Mouse (Mus musculus) spleen, adult 12 weeks (tissue): ENCODE data around the gene Ltb4r1.

Experiments used
- DNase-seq: peaks from one replicate; pipeline ENCODE4 v3.0.0; 2022; ENCODE audit warnings: low spot score

The Ltb4r1 gene

DNA sequence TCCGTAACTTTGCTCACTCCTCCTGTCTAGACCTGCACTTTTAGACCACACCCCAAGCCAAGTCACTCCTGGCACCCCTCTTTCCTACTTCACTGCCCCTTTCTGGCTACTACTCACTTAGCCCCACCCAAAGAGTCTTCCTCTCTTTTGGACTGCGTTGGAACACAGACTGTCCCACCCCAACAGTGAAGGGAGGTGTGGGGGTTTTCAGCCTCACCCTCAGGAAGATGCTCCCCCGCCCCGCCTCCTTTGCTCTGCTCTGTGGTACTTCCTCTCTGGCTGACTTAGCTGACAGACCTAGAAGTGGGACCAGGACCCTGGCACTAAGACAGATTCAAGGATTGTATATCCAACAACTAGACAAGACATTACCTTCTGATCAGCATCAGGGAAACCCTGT, at the start of gene Ltb4r1:
Gene Ltb4r1 (plus strand): TSS at position 267 of the 400 bp plus-strand sequence.
- no peak for DNase-seq

DNA sequence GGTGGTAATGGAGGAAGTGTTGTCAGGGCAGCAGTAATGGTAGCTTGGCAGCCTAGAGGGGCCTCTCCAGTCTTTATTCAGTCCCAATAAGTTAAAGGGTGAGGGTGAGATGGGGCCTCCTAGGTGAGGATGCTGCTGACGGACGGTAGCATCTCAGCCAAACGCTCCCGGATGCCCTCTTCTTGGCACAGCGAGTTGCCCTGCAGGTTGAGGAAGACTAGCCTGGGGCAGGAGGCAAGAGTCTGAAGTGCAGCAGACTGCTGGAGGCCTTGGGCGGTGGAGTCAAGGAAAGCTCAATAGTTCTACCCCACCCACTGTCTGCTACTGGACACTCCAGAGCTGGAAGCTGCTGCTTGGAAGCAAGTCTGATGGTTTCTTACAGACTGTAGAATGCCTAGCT, 49.5 kb upstream of the Ltb4r1 start:
- no peak for DNase-seq

DNA sequence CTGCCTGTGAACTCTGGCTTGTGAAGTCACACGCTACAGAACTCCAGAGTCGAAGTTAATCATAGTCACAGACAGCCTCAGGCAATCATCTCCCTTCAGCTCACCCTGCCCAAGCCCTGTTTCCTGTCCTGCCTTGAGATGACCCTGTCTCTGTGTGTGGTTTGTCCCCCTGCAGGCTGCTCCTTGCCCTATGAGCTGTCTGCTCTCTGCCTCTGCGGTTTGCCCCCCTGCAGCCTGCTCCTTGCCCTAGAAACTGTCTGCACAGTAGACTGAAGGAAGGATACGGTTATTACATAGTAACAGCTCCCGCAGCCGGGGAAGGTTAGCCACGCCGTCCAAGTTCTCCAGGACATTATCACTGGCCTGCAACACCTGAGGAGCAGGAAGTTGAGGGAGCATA, 48.9 kb upstream of the Ltb4r1 start:
- no peak for DNase-seq

DNA sequence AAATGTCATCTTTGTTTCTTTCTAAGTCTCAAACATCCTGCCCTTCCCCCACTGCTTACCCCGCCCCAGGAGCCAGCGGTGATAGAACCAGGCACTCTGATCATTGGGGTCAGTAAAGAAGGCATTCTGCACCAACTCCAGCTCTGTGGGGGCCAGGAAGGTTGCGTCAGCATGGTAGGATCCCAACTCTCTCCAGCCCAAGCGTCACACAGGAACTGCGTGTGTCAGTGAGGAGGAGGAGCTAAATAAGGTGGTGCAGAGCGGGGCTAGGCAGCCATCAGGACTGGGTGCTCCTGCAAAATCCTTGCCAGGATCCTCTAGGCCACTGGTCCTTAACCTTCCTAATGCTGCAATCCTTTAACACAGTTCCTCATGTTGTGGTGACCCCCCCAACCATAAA, 46.0 kb upstream of the Ltb4r1 start:
- no peak for DNase-seq

DNA sequence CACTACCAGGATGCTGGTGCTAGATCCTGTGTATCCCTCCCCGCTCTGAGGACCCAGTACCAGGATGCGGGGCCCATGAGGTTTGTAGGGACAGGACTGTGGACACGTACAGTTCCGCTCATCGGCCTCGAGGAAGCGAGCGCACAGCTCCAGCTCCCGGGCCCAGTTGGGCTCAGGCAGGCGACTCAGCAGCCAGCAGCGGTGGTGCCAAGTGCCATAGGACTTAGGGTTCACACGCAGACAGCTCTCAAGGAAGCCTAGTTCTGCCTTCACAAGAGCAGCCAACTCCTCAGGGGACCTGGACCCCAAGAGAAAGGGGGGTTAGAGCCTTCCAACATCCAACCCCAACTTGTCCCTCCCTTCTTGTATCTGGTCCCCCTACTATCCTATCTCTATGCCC, 45.1 kb upstream of the Ltb4r1 start:
- no peak for DNase-seq

DNA sequence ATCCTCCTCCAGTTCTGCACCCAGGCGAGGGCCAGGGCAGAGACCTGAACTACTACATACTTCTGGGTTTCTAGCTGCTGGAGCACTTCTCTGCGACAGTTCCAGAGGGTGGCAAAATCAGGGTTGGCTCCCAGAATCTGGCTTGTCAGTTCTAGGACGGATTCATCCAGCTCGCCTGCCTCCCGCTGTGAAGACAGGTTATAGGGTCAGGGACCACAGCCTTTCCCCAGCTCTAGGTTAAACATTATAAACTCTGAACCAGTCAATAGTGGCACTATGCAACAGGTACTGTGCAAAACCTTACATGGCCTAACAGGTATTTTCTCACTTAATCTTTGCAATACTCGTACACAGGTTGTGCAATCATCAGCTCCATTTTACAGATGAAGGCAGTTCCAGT, 44.7 kb upstream of the Ltb4r1 start:
- DNase-seq: no peak

DNA sequence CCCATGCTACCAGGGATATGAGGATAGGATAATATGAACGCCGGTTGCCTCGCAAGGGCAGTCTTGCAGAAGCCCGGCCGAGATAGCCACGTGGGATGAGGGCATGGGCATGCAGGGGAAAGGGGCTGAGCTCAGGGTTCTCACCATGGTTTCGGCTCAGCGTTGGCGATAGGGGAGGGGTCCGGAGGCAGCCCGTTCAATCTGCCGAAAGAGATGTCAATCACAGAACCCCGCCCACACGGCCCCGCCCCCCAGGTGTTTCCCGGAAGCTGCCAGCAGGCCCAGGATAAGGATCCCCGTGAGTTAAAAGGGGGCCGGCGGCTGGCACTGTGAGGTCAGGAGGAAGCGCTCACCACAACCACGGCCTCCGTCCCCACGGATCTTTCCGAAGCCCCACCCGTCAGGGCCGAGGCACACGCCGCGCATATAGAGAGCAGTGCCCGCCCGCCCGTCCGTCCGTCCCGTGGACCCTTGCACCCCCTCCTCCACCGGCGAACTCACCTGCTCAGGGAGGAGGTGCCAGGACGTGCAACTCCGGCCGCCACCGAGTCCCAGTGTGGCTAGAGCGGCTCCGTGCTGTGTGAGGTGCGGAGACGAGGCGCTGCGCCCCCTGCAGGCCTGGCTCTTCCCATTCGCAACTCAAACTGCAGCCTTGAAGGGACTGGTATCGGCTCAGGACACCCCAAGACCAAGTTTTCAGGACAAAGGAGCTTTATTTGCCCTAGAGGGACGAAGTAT, 43.9 kb upstream of the Ltb4r1 start, which contains the start of gene Rabggta:
Gene Rabggta (minus strand): TSS at position 564 of the 738 bp plus-strand sequence.
- peak; percentile 91 for DNase-seq

DNA sequence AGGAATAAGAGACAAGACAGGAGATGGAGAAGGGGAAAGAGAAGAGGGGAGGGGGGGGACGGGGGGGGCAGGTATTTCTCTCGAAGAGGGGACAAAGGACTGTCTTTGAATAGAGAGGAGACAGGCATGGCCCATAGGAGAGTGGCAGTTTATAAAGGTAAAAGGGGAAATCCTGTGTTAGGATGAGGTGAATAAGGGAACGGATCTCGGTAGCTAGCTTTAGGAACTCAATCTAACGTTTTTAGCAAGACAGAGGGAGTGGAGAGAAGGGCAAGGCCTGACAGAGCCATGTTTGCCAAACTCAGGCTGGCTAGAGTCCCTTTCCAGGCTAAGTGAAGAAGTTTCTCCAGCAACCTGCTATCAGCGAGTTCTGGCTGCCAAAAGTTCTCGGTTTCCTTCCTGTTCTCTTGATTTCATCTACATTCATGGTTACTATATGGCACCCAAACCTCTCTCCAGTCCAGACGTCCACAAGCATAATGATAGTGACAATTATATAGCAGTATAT, 43.3 kb upstream of the Ltb4r1 start:
- DNase-seq: no peak

DNA sequence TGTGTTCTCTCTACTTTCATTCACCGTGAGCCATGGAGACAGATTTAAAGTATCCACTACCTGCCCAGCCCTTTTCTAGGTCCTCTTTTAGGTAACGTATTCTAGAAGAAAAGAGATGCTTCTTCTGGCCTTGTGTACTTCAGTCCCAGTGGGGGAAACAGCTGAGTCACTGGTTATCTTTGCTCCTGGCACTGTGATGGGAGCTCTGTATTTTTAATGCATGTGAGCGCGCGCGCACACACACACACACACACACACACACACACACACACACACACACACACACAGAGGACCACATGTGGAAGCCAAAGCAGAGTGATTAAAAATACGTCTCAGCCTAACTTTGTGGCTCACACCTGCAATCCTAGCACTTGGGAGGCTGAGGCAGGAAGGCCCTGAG, 42.3 kb upstream of the Ltb4r1 start:
- DNase-seq: no peak

DNA sequence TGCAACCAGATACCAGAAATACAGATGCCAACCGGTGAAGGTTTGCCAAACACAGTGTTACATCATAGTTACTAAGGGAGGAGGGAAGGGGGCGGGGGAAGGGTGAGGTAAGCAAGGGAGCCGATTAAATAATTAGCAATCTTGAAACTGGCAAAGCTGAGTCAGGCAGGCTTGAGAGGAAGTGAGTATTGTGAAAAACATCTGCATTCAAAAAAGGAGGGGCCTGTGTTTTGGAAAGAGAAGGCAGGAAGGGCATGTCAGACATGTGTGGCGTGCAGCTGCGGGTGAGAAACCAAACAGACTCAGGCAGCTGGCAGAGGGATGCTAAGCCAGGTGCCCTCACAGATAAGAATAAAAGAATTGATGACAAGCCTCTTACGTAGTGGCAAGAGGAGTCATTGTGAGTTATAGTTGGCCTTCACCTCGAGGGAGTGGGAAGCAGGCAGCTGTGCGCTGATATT, 41.3 kb upstream of the Ltb4r1 start:
- DNase-seq: peak; percentile 36

DNA sequence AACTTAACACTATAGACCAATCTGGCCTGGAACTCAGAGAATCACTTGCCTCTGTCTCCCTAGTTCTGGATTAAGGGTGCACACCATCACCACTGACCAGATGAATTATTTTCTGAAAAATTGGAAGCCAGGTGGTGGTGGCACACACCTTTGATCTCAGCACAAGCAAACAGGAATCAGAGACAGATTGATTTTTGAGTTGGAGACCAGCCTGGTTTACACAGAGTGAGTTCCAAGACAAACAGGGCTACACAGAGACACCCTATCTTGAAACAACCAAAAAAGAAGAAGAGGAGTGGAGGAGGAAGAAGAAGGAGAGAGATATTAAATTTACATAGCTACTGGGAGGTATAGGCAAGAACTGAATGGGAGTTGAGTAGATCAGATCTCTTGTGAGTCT, 39.5 kb upstream of the Ltb4r1 start:
- DNase-seq: no peak

DNA sequence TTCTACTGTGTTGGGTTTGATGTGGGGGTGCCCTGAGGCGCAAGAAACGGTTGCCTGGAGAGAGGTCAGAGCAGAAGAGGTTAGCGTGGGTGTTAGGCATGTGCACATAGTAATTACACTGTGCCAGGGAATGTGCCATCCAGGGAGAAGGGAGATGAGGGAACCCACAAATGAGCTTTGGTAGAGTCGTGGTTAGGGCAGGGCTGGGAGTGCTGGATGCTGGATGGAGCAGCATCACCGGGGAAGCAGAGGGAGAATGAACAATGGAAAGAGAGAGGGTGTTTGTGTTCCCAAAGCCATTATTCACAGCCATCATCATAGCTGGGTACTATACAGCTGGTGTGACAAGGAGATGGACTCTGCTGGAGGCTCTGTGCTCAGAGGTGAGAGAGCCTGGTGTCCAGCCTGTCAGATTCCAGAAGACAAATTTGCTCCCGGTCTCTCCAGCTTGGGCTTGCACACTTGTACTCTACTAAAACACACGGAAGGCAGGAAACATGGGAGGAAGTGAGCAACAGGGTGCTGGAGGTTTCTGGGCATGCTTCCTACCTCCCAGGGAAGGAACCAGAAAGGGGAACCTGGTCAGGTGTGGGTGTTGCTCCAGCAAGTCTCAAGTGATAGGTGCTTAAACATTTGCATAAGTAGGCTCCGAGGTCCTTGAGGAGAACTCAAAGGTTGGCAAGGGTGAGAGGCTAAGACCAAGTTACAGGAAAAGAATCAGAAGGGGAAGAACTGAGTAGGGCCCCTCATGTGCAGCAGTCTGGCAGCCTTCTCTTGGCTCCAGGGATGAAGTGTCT, 37.7 kb upstream of the Ltb4r1 start:
- DNase-seq: no peak

DNA sequence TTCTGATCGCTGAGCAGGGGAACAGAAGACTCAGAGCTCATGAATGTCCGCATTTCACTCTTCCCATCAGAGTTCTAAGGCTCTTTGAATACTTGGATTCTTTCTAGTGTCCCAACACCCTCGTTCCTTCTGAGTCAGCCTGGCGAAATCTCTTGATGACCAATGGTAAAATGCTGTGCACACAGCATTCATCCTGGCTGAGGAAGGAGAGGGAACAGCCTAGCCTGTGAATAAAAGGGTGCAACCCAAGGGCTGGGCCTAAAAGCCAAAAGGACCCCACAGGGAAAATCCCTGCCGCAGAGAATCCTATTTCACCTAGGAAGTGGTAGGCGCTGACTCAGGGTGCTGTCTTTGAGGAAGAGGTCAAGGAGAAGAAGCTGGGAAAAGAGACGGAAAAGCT, 35.6 kb upstream of the Ltb4r1 start:
- no peak for DNase-seq

DNA sequence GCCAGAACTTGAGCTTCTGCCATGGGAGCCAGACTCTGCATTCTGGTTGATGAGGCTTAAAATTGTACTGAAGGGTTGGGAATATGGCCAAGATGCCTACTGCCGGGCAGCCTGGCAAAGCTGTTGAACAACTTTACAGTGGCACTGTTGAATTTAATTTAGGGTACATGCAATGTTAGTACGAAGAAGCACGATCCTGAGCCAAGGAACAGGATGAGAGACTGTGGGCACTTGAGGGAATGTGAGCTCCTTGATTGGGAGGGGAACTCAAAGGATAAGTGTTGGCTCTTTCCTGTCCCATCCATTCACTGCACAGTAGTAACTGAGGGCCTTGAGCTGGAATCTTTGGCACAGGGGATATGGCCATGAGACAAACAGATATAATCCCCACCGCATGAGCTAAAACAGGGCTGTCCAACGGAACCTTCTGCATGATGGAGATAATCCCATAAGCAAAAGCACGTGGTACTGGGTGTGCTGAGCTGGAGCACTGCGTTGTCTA, 35.2 kb upstream of the Ltb4r1 start:
- DNase-seq: no peak

DNA sequence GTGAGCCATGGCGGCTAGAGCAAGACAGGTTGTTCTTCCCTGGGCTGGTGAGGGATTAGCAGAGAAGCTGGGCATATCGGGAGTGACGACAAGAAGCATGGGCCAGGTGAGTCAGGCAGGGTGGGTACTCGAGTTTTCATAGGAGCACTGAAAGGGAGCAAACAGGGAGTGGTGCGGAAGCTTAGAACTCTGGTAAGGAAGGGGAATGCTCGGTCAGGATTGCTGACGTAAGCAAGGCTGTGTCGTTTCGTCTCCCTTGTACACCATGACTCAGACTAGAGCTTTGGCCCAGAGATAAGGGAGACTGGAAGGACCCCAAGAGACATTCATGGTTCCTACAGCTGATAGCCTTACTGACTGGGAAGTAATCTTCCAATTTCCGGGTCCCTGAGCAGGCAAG, 31.9 kb upstream of the Ltb4r1 start:
- DNase-seq: no peak

DNA sequence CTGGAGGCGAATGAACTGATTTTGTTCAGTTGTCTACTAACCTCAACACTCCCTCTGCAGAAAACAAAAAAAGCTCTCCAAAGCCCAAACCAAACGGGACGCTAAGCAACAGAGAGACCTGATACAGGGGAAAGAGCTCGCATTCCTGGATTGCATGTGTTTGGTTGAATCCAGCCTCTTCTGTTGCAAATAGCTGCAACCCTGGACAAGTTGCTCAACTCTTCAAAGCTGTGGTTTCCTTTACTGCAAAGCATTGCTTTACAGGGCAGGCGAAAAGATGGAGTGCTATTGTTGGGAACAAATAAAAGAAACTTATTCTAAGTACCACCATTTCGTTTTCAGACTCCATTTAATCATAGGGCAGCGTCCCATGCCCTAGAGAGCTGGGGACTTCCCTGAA, 30.9 kb upstream of the Ltb4r1 start:
- DNase-seq: no peak

DNA sequence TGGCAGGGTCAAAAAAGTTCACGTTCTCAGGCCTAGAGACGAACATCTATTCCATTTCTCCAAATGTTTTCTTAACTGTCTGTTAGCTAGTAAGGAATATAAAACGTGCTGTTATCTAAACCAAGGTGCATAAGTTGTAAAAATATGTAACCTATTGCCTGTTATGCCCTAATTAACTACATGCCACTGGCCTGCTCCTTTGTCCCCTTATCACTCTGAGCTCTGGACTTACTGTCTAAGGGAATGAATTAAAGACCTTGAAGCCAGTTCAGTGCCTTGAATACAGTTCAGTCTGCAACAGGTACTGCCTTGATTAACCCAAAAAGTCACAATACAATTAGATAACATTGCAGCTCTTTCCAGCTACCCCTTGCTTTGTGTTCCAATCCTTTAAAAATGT, 30.4 kb upstream of the Ltb4r1 start:
- DNase-seq: no peak

DNA sequence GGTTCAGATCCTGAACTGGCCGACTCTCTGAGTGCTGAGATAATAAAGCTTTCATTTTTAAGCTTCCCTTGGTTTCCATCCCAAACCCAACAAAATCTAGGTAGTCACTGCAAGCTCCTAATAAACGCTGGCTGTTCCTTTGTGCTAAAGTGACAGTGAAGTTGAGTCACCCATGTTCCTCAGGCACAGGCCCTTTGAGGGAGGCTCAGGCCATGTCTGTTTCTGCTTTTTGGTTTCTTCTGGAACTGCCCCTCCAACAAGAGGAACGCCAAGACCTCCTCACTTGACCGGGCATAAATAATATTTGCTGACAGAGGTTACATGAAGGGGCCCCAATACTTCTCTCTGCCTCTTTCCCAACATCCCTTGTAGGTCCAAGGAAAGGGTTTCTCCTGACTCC, 30.0 kb upstream of the Ltb4r1 start:
- DNase-seq: no peak

DNA sequence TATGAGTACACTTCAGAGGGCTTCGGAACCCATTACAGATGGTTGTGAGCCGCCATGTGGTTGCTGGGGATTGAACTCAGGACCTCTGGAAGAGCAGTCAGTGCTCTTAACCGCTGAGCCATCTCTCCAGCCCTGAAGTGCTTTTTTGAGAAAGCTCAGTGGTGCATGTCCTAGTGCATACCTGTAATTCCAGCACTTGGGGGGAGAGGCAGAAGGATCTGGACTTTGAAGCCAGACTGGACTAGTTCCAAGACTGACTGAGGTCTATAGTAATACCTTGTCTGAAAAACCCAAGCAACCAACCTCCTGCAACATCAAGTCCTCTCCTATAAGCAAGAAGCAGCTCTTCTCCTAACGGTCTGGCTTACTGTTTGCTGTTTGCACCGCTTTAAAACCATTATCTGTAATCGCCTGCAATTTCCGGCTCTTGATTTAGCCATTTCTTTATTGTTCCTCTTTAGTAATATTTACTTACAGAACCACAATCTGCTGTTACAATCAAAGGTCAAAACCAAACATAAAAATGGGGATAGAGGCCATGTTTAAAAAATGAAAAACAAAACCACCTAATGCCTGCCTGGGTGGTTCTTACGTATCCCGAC, 28.6 kb upstream of the Ltb4r1 start:
- DNase-seq: no peak

DNA sequence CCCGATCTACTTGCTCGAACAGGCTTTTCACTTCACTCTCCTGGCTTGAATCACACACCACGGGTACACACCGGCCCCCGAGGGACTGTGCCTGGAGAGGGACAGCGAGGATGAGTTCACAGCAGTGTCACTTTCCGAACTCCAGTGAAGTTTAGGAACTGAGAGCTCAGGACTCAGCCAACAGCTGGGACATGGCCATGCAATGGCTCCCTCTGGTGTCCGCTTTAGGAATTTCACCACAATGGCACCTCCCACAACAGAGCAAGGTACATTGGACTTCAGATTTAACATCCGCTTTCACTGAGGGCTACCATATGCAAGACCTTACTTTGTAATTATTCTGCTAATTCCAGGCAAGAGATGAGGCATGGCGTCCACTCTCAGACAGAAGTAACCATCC, 22.1 kb upstream of the Ltb4r1 start:
- DNase-seq: peak; percentile 78

DNA sequence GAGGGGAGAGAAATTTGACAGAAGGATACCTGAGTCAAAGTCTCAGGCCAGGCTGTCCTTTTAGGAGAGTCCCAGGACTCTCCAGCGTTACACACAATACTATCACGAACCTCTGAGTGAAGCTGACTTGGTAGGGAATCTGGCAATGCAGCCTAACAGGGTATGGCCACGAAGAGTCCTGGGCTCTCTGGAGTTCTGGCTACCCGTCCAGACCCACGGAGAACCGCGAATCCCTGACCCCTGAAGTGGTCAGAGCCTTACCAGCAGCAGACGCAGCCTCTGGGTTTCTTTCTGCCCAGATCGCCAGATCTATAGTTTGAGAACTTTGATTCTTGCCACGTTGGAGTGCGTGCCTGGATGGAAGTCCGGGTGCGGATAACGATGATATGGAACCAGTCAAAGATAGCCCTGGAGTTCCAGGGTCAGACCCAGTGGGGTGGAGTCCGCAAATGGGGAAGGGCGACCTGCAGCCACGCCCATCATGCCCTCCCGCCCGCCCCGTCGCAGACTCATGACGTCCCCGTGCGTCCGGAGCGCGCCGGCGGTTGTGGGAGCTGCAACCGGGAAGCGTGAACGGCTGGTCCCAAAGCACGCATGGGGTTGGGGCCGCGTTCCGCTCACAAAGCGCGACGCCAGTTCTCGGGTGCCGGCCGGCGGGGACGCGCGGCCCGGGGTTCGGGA, 20.4 kb upstream of the Ltb4r1 start, which contains the start of the genes Dhrs1 and Nop9:
Gene Dhrs1 (minus strand): TSS at position 511 of the 681 bp plus-strand sequence.
Gene Nop9 (plus strand): TSS at position 514 of the 681 bp plus-strand sequence.
- DNase-seq: peak; percentile 75

DNA sequence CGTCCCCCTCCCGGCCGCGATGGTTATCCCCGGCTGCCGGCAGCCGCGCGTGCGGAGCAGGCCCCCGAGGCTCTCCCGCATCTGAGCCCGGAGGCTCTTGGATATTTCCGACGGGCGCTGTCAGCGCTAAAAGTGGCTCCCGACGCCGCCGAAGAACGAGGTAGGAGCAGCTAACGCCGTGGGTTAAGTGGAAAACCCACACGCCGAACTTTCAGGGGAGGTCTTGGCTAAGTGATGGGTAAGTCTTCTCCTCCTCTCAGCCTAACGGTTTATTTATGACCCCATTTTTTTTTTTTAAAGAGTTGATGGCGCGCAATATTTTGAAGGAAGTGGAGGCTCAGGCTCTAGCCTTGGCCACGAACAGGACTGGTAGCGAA, 19.9 kb upstream of the Ltb4r1 start:
- no peak for DNase-seq
